Mouse (Mus musculus): ENCODE measurements around the gene Ms4a4a.

DNA sequence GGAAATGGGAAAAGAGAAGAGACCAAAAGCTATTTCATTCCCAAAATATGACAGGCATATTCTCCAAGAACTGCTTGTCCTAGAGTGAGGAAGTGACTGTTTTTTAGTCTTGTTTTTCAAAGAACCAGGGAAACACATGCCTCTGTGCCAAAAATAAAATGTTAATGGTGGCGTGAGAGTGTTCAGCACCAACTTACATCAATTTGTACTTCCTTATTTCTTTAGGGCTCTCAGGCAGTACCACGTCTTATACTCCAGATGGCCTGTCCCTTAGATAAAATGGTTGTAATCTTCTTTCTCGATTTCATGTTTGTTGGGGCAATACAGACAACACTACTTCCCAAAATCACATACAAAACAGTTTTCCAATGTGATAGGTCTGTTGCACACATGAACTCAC is 7.0 kb upstream of the Ms4a4a start:
- TF ChIP-seq REST (IDR thresholded peaks at IDR 0.05; ENCODE audit: insufficient read depth, insufficient read length), result no peak
- TF ChIP-seq POLR2AphosphoS2 (IDR thresholded peaks at IDR 0.05; ENCODE audit: insufficient read length, low read depth), result no peak
- TF ChIP-seq E2F4 (IDR thresholded peaks at IDR 0.05; ENCODE audit: insufficient read depth), result no peak
- no peak for TF ChIP-seq MAX (IDR thresholded peaks at IDR 0.05; ENCODE audit: low read depth)
- no peak for TF ChIP-seq POLR2A (IDR thresholded peaks at IDR 0.05; ENCODE audit: insufficient read length, low read depth)
- no peak for TF ChIP-seq USF1 (IDR thresholded peaks at IDR 0.05; ENCODE audit: low read depth)
- TF ChIP-seq MYOG (IDR thresholded peaks at IDR 0.05; ENCODE audit: control insufficient read depth in 1 of 3, insufficient read depth in 1 of 3, insufficient read length in 2 of 3, low read depth in 2 of 3), result no peak
- no peak for TF ChIP-seq TCF12 (IDR thresholded peaks at IDR 0.05; ENCODE audit: insufficient read depth, poor library complexity, severe bottlenecking)
- no peak for TF ChIP-seq MYOD1 (IDR thresholded peaks at IDR 0.05; ENCODE audit: control insufficient read depth in 1 of 3, insufficient read length in 2 of 3, low read depth in 2 of 3)
- no peak for TF ChIP-seq CEBPB (IDR thresholded peaks at IDR 0.05; ENCODE audit: insufficient read depth, poor library complexity, severe bottlenecking)
- no peak for TF ChIP-seq SRF (IDR thresholded peaks at IDR 0.05; ENCODE audit: control insufficient read depth, insufficient read length, low read depth)
